In genomic region chr4:123812525-123812924, GRCm38 (mm10) we compare ENCODE assay signal across 31 mouse cellular contexts. TPM values are rescaled to one million over a fixed set of nuclear protein-coding genes. Genes with fewer than 3 reads are reported as not detected.
DNase-seq lines count a peak whose midpoint lies in the region; ATAC-seq and TF ChIP-seq lines count a peak whose summit lies in the region.
"Had no signal": no experiment of that assay in that cellular context is flagged by ENCODE, and none has a peak within 500 bp of the region (broad histone marks: within the 10 kb centered on the region; RNA-seq: fewer than 3 reads in every experiment).

No protein-coding gene starts in this region.

- no peak overlapping the region for H3K27ac ChIP-seq in heart, adult 2 months
- no peak overlapping the region for H3K27ac ChIP-seq in liver, embryonic 14.5 days
- no peak overlapping the region for H3K27ac ChIP-seq in small intestine, adult 2 months (ENCODE audit: insufficient read depth, low read depth, low read length)
- H3K27ac ChIP-seq: embryonic facial prominence, embryonic 15.5 days; forebrain, embryonic 15.5 days; liver, embryonic 15.5 days; midbrain, embryonic 12.5 days had no signal

- no peaks in the 10 kb centered on the region for H3K36me3 ChIP-seq in heart, adult 2 months (ENCODE audit: control insufficient read depth, insufficient read depth, low read length)
- H3K36me3 ChIP-seq in liver, embryonic 14.5 days (replicated peaks; ENCODE audit: control insufficient read depth, insufficient read depth, low read depth): no peaks in the 10 kb centered on the region
- H3K36me3 ChIP-seq in G1E (replicated peaks): no peaks in the 10 kb centered on the region
- 0 out of 2 replicates have a peak, but pooled peaks cover 2% of the 10 kb centered on the region for H3K36me3 ChIP-seq in small intestine, adult 2 months (ENCODE audit: control insufficient read depth, insufficient read depth, low read length)
- H3K36me3 ChIP-seq: embryonic facial prominence, embryonic 15.5 days; forebrain, embryonic 15.5 days; heart, embryonic 12.5 days; liver, embryonic 15.5 days; midbrain, embryonic 12.5 days had no signal

- H3K4me3 ChIP-seq in heart, adult 2 months: no peak overlapping the region
- H3K4me3 ChIP-seq in liver, embryonic 14.5 days (ENCODE audit: insufficient read depth in 1 of 2, low read depth in 2 of 2, low read length in 2 of 2): no peak overlapping the region
- H3K4me3 ChIP-seq in G1E (ENCODE audit: low read depth, low read length): no peak overlapping the region
- H3K4me3 ChIP-seq in small intestine, adult 2 months (ENCODE audit: low read depth, low read length): no peak overlapping the region
- H3K4me3 ChIP-seq: embryonic facial prominence, embryonic 15.5 days; forebrain, embryonic 15.5 days; heart, embryonic 12.5 days; liver, embryonic 15.5 days; midbrain, embryonic 12.5 days had no signal

- no peak for TF ChIP-seq EP300 in heart, adult 2 months (IDR thresholded peaks at IDR 0.05; ENCODE audit: insufficient read depth, low read depth, low read length)
- no peak for TF ChIP-seq EP300 in liver, embryonic 14.5 days (IDR thresholded peaks at IDR 0.05; ENCODE audit: low read depth)

- peak; percentile 17; the same call in 1 of the 2 replicates for TF ChIP-seq CTCF in heart, adult 2 months (IDR thresholded peaks at IDR 0.05)
- peak; percentile 38 for TF ChIP-seq CTCF in liver, embryonic 14.5 days (IDR thresholded peaks at IDR 0.05; ENCODE audit: low read depth)
- 0 out of 2 replicates have a peak, but pooled peaks have one; percentile 15 for TF ChIP-seq CTCF in G1E (IDR thresholded peaks at IDR 0.05; ENCODE audit: low read depth, low read length)
- TF ChIP-seq CTCF in small intestine, adult 2 months (IDR thresholded peaks at IDR 0.05; ENCODE audit: extremely low read depth, insufficient read length, insufficient replicate concordance, low read depth, low read length): peak; percentile 33; the same call in 1 of the 2 replicates

- intact Hi-C loops in heart, adult 2 months (cut with DNase I): loop anchor here (10.0 kb wide), 1 partner anchor 82 kb away; no protein-coding TSS in a partner anchor
- intact Hi-C loops in heart, postnatal 25 days (cut with DNase I): no loop called here

- no peak for TF ChIP-seq POLR2A in heart, adult 2 months (IDR thresholded peaks at IDR 0.05; ENCODE audit: insufficient read depth, low read depth, low read length)
- TF ChIP-seq POLR2A in small intestine, adult 2 months (IDR thresholded peaks at IDR 0.05; ENCODE audit: low read depth, low read length): no peak

- H3K9me3 ChIP-seq in liver, embryonic 14.5 days (ENCODE audit: control insufficient read depth, low read length): no peaks in the 10 kb centered on the region
- no peaks in the 10 kb centered on the region for H3K9me3 ChIP-seq in G1E (replicated peaks)
- H3K9me3 ChIP-seq: embryonic facial prominence, embryonic 15.5 days; forebrain, embryonic 15.5 days; liver, embryonic 15.5 days; midbrain, embryonic 12.5 days had no signal

- no peaks in the 10 kb centered on the region for H3K79me2 ChIP-seq in heart, adult 2 months (replicated peaks; ENCODE audit: control insufficient read depth, insufficient read depth, low read length)

- H3K9ac ChIP-seq in heart, adult 2 months (ENCODE audit: low read depth, low read length): no peak overlapping the region
- H3K9ac ChIP-seq in liver, embryonic 14.5 days (replicated peaks): no peak overlapping the region
- H3K9ac ChIP-seq: embryonic facial prominence, embryonic 15.5 days; forebrain, embryonic 15.5 days; heart, embryonic 12.5 days; liver, embryonic 15.5 days; midbrain, embryonic 12.5 days had no signal

- no peak for DNase-seq in heart, adult 2 months
- no peak for DNase-seq in heart, postnatal 25 days (ENCODE audit: low spot score)
- DNase-seq in liver, embryonic 14.5 days (ENCODE audit: low read depth in 3 of 3, low spot score in 3 of 3): no peak
- DNase-seq in liver (no peak), G1E (ENCODE audit: low spot score) (no peak)
- DNase-seq: adrenal gland, adult 8-10 months; cerebellum, adult 9-10 months; gastrocnemius, postnatal 10 days; heart, adult 11 months; heart, postnatal 10 days; kidney, adult 2 months; kidney, postnatal 14 days; layer of hippocampus, postnatal 36 days; right cerebral cortex, postnatal 14 days; spleen, adult 18-20 months; thymus, adult 18-20 months; thymus, postnatal 36 days had no signal

- ATAC-seq in liver, embryonic 14.5 days (ENCODE audit: insufficient read depth): no peak
- ATAC-seq in G1E (ENCODE audit: extremely low read depth, insufficient number of reproducible peaks, low FRiP score, poor library complexity, severe bottlenecking): no peak
- ATAC-seq in monocyte, adult 5-6 weeks (replicated peaks; ENCODE audit: insufficient number of reproducible peaks, low FRiP score, low TSS enrichment, poor library complexity, severe bottlenecking): no peak
- ATAC-seq: activated CD4-positive, CD25-positive, alpha-beta regulatory T cell, adult 4 months; forebrain, embryonic 15.5 days had no signal

- WGBS in heart, adult 2 months: 77% methylated on average over 3 of the region's 3 CpGs
- WGBS in liver, embryonic 14.5 days (ENCODE audit: insufficient replicate concordance): 61% methylated on average over 3 of the region's 3 CpGs
- 76% methylated on average over 3 of the region's 3 CpGs for WGBS in small intestine, adult 2 months

- H3K4me2 ChIP-seq in liver, embryonic 14.5 days (ENCODE audit: low read depth): no peak overlapping the region
- H3K4me2 ChIP-seq: embryonic facial prominence, embryonic 15.5 days; forebrain, embryonic 15.5 days; heart, embryonic 12.5 days; liver, embryonic 15.5 days; midbrain, embryonic 12.5 days had no signal

- H3K27me3 ChIP-seq in heart, adult 2 months (ENCODE audit: control insufficient read depth, insufficient read depth, low read length): no peaks in the 10 kb centered on the region
- no peaks in the 10 kb centered on the region for H3K27me3 ChIP-seq in liver, embryonic 14.5 days (ENCODE audit: control insufficient read depth, insufficient read depth, low read length)
- H3K27me3 ChIP-seq in G1E (ENCODE audit: insufficient read depth, low read length): no peaks in the 10 kb centered on the region
- H3K27me3 ChIP-seq in small intestine, adult 2 months (ENCODE audit: control insufficient read depth, insufficient read depth, low read length): no peaks in the 10 kb centered on the region
- H3K27me3 ChIP-seq: embryonic facial prominence, embryonic 15.5 days; forebrain, embryonic 15.5 days; heart, embryonic 12.5 days; liver, embryonic 15.5 days; midbrain, embryonic 12.5 days had no signal

- no peaks in the 10 kb centered on the region for H3K4me1 ChIP-seq in heart, adult 2 months (ENCODE audit: control insufficient read depth, insufficient read depth, low read length)
- no peaks in the 10 kb centered on the region for H3K4me1 ChIP-seq in liver, embryonic 14.5 days (replicated peaks; ENCODE audit: control insufficient read depth in 2 of 2, insufficient read depth in 2 of 2, low read length in 1 of 2)
- no peaks in the 10 kb centered on the region for H3K4me1 ChIP-seq in G1E (ENCODE audit: insufficient read depth, low read depth, low read length)
- peaks cover 28% of the 10 kb centered on the region for H3K4me1 ChIP-seq in small intestine, adult 2 months (ENCODE audit: control insufficient read depth, insufficient read depth, insufficient read length, low read length)
- H3K4me1 ChIP-seq: embryonic facial prominence, embryonic 15.5 days; liver, embryonic 15.5 days had no signal

RNA-seq across cellular contexts. Expression of gene Rhbdl2, which starts 24.9 kb away (rescaled TPM):
- total RNA-seq in heart, adult 2 months (2021): not detected
- polyA plus RNA-seq in heart, adult 2 months (2012; rRNA removed): 0.23 and 0.33 TPM in 2 replicates
- not detected for total RNA-seq in heart, postnatal 25 days (2021)
- not detected in 2 replicates for polyA plus RNA-seq in liver, embryonic 14.5 days (2012; rRNA removed)
- polyA plus RNA-seq in liver, embryonic 14.5 days (2014; fragmentation: Nextera tagmentation; extraction: Ambion mirVana): not detected in 2 replicates
- total RNA-seq in G1E (2014; fragmentation: Nextera tagmentation) (not detected in 2 replicates), G1E (2017) (0.11 TPM in 1 of 2 replicates, not detected in the other)
- not detected in 2 replicates for polyA plus RNA-seq in G1E (2012)
- polyA plus RNA-seq in small intestine, adult 2 months (2012; rRNA removed): 3.3 and 6.2 TPM in 2 replicates
- total RNA-seq in monocyte, adult 5-6 weeks (2017): not detected in 3 replicates
- total RNA-seq: common myeloid progenitor, adult 5-6 weeks; megakaryocyte, adult 5-6 weeks had no signal
- polyA plus RNA-seq: liver, embryonic 15.5 days had no signal

RNA-seq across cellular contexts. Expression of gene 4933427I04Rik, which starts 47.0 kb away (rescaled TPM):
- not detected for total RNA-seq in heart, adult 2 months (2021)
- not detected in 2 replicates for polyA plus RNA-seq in heart, adult 2 months (2012; rRNA removed)
- not detected for total RNA-seq in heart, postnatal 25 days (2021)
- not detected in 2 replicates for polyA plus RNA-seq in liver, embryonic 14.5 days (2012; rRNA removed)
- not detected in 2 replicates for polyA plus RNA-seq in liver, embryonic 14.5 days (2014; fragmentation: Nextera tagmentation; extraction: Ambion mirVana)
- not detected in 2 replicates for total RNA-seq in G1E (2014; fragmentation: Nextera tagmentation)
- total RNA-seq in G1E (2017): 0.17 and 0.22 TPM in 2 replicates
- polyA plus RNA-seq in G1E (2012): not detected in 2 replicates
- not detected in 2 replicates for polyA plus RNA-seq in small intestine, adult 2 months (2012; rRNA removed)
- 0.38 TPM in 1 of 3 replicates, not detected in the others for total RNA-seq in monocyte, adult 5-6 weeks (2017)
- total RNA-seq: common myeloid progenitor, adult 5-6 weeks; gastrocnemius, postnatal 10 days; heart, postnatal 10 days; layer of hippocampus, adult 18-20 months; layer of hippocampus, postnatal 36 days; left cerebral cortex, postnatal 10 days; megakaryocyte, adult 5-6 weeks had no signal
- polyA plus RNA-seq: activated CD4-positive, CD25-positive, alpha-beta regulatory T cell, adult 4 months; heart, embryonic 12.5 days; kidney, adult 2 months; limb, embryonic 11.5 days; midbrain, embryonic 12.5 days; neural tube, embryonic 11.5 days had no signal
